Mouse (Mus musculus): Measurements from ENCODE around the gene Cma2.
"Not testable (repeated sequence)": the region's sequence is repeated elsewhere in the genome, so short reads cannot be mapped to it uniquely, and the experiment has no call there.

DNA sequence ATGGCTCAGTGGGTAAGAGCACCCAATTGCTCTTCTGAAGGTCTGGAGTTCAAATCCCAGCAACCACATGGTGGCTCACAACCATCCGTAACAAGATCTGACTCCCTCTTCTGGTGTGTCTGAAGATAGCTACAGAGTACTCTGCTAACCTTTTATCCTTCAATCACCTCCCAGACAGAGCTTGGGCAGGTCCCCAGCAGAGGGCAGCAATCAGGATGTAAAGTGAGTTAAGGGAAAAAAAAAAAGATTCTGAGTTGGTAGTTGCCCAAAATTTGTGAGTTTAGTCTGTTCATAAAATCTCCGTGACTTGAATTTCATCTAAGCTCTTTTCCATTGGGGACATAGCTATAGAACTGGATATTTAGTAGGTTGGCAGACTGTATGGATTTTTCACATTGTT is 13.1 kb downstream of the Cma2 start:
- TF ChIP-seq FLI1 (IDR thresholded peaks at IDR 0.05; ENCODE audit: low read length); GATA1 (IDR thresholded peaks at IDR 0.05; ENCODE audit: borderline replicate concordance, low read length): not testable (repeated sequence)

All from megakaryocyte, embryonic 14.5 days (primary cell).